Mouse (Mus musculus) frontal cortex, adult 2 months (tissue): ENCODE measurements at regions not wholly inside any gene's neighbourhood (a gene's known extent, or its start where the extent isn't known, plus 50 kb on each side); places are given as distances from the start of the nearest gene placed in this dataset.

Experiments
- DNase-seq, 2 experiments: peaks; one replicate each; pipeline ENCODE4 v3.0.0; 2022; ENCODE audit warnings: low spot score in 1 of 2; ENCODE audit errors: extremely low spot score in 1 of 2

- no peak for DNase-seq
Measured at GRCm38 (mm10) chr1:128749437-128749994, 157.4 kb upstream of the Cxcr4 start.

DNA sequence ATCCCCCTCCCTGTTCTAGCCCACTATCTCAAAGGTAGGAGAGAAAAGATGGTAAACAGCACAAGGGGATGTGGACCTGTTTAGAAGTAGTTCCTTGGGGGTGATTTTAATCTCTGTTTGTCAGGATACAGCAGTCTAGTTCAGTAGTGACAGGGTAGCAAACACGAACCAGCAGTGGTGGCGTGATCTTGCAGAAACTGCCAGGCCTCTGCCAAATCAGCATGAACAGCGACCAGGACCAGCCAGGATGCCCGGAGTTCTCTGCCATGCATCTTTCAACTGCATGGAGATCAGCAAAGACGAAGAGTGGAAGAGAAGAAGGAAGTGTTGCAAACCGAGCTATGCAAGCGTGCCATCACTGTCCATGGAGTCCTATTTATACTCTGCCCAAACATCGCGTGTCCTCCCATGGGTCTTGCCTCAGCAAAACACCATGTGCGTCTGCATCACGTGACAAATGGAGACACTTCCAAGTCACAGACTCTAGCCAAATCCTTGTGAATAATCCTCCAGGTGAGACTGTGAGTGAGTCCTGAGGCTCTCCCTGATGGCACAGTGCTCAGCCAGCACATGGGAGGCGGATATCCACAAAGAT, 155.2 kb upstream of the Cxcr4 start:
- DNase-seq, result no peak

DNA sequence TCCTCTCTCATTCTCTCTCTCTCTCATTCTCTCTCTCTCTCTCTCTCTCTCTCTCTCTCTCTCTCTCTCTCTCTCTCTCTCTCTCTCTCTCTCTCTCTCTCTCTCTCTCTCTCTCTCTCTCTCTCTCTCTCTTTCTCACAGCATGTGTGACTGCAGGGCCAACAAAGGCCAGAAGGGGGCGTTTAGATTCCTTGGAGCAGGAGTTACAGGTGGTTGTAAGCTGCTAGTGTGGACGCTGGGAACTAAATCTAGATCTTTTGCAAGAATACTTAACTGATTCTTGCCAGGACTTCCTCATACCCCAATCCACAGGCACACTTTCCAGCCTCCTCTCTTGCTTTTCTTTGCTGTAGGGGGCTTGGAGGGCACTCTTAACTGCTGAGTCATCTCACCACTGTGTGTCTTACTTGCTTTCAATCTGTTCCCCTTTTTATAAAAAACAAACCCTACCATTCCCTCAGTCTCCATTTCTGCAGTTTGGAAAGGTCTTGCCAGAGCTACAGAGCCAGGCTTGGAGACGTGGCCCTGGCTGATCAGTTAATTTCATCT, 154.4 kb upstream of the Cxcr4 start:
- no peak for DNase-seq

GRCm38 (mm10) chr1:128740616-128741015, 148.5 kb upstream of the Cxcr4 start:
- peak; percentile 6 to 73 for DNase-seq

GRCm38 (mm10) chr1:128738152-128738551, 146.1 kb upstream of the Cxcr4 start:
- no peak for DNase-seq

- DNase-seq, result peak in 1 of 2 experiments; percentile 36
Measured at GRCm38 (mm10) chr1:128734857-128735256, 142.8 kb upstream of the Cxcr4 start.

DNA sequence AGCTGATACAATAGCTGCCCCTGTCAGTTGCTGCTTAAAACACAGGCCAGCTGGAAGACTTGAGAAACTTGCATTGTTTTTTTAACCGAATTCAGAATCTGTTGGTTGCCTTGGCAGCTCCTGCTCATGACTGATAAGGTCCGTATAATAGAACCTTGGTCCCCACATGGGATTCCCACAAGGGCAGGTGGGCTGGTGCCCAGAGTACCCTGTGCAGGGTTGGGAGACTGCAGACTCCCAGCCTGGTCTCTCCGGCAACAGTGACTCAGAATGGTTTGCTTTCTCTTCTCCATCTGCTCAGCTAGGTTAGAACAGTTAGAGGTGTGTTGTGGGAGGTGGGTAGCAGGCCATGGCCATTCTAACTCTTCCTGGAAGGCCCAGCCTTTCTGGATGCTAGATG, 139.4 kb upstream of the Cxcr4 start:
- no peak for DNase-seq

DNA sequence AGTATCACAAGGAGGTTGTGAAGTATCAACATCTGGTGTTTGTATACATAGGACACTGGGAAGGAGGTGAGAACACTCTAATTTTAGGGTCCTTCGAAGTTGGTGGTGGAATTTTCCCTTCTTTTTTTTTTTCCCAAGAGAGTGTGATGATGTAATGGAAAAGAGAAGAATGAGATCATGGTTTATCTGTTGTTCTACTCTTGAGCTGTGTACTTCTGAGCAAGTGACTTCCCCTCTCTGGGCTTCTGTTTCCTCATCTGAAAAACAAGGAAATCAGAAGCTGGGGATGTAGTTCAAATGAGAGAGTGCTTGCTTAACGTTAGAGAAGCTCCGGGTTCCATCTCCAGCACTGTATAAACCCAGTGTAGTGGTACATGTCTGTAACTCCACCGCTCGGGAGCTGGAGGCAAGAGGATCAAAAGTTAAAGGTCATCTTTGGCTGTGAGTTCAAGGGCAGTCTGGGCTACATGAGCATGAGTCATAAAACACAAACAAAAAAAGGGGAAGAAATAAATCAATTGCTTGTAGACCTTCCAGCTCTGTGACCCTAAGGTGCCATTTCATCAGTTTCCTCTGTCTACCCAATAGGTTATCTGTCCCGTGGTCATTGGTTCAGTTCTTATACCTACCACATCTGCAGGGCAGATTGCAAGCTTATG, 132.5 kb upstream of the Cxcr4 start:
- DNase-seq, result no peak

DNA sequence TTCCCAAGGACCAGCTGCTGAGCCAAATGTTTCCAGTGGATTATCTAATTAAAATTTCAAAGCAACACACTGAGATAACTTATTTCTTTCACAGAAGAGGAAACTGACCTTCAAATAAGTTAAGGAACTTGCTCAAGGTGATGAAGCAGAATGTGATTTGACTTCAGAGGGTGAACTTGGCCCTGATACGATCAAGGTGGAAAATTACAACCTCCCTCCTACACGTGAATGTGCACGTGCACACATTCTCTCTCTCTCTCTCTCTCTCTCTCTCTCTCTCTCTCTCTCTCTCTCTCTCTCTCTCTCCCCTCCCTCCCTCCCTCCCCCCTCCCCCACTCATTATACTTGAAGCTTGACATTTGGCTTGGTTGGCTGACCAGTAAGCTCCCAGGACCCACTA, 131.8 kb upstream of the Cxcr4 start:
- DNase-seq, result no peak

DNA sequence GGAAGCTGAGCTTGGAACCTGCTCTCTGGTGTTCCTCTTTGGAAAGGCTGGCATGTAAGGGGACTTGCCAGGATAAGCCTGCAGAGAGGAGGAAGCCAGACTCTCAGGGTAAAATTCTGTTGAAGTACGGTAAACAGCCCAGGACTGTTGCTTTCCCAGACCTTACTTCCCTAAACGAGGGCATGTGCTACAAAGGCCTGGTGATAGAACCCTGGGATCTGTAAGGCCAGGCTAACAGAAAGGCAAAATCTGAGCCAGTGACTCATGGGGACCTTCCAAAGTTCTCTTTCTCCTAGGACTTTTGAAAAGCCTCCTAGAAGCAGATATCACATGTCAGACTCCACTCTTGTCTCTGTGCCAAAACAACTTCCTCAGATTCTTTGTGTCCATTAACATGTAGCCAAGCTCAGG, 130.0 kb upstream of the Cxcr4 start:
- no peak for DNase-seq

GRCm38 (mm10) chr1:128714843-128715242, 122.8 kb upstream of the Cxcr4 start:
- DNase-seq, result no peak

DNA sequence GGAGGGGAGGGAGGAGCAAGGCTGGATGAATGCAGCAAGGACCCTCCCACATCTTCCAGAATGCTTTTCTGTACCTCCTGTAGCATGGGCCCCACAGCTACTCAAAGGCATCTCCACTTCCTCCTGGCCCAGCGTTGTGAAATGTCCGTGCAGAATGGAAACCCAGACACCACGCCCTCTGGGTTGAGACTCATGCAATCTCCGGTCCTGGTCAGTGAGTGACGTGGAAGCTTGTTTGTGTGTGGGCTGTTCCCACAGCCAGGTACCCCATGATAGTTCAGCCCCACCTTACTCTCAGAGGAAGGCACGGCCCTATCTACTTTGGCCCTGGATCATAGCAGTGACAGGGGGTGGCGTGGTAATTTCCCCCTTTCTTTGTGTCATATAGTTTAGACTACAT, 120.8 kb upstream of the Cxcr4 start:
- DNase-seq, result no peak

- no peak for DNase-seq
Measured at GRCm38 (mm10) chr1:128711121-128711520, 119.0 kb upstream of the Cxcr4 start.

GRCm38 (mm10) chr1:128707747-128708146, 115.7 kb upstream of the Cxcr4 start:
- no peak for DNase-seq

- no peak for DNase-seq
Measured at GRCm38 (mm10) chr1:128706167-128706566, 114.1 kb upstream of the Cxcr4 start.

DNA sequence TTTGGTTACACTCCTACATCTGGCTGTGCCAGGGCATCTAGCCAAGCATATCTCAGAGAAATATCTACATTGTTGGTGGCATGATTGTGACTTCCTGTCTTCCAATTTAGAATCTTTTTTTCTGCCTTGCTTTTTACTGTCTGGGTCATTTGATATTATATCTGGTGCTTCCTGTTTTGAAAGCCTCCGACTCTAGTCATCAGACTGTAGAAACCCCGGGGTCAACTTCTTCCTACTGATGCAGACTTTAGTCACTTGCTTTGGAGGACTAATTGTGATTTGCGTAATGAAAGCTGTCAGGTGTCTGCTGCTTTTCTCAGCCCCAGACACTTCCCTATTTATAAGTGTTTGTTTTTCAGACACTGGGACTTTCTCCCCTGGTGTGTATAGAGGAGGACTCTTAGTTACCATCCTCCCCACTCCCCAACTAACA, 113.0 kb upstream of the Cxcr4 start:
- no peak for DNase-seq

GRCm38 (mm10) chr1:128701326-128701725, 109.2 kb upstream of the Cxcr4 start:
- DNase-seq, result no peak

GRCm38 (mm10) chr1:128697962-128698361, 105.9 kb upstream of the Cxcr4 start:
- DNase-seq, result no peak

- no peak for DNase-seq
Measured at GRCm38 (mm10) chr1:128695936-128696335, 103.8 kb upstream of the Cxcr4 start.

DNA sequence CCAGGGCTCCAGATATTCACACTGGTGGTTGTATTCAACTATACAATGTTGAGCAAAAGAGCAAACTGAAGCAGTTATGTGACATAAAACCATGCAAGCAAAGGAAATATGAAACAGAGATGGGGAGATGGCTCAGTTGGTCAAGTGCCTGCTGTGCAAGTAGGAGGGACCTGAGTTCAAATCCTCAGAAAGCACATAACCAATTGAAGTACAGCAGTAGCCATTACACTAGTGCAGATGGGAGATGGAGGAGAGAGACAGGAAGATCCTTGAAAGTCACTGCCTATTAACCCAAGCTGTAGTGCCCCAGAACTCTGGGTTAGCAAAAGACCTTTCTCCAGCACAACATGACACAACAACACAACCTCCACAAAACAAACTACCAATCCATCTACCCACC, 100.7 kb upstream of the Cxcr4 start:
- no peak for DNase-seq

DNA sequence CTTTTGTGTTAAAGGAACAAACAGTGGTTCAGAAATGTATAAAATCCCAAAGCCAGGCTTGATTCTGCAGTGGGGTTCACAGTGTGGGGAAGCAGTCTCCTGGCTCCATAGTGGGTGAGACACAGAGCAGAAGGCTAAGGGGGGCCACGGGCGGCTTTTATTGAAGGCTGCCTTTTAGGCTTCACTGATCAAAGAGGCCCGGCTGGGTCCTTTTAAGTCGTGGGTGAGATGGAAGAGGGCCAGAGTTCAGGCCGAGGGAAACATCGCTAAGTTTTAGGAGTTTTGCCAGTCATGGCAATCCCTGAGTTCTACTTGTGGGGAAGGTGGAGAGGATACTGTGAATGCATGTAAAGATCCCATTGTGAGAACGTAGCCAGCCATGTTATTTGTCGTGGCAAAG, 100.2 kb upstream of the Cxcr4 start:
- DNase-seq, result no peak
